Mouse (Mus musculus): ENCODE measurements at regions not wholly inside any gene's neighbourhood (a gene's known extent, or its start where the extent isn't known, plus 50 kb on each side); places are given as distances from the start of the nearest gene placed in this dataset.

DNA sequence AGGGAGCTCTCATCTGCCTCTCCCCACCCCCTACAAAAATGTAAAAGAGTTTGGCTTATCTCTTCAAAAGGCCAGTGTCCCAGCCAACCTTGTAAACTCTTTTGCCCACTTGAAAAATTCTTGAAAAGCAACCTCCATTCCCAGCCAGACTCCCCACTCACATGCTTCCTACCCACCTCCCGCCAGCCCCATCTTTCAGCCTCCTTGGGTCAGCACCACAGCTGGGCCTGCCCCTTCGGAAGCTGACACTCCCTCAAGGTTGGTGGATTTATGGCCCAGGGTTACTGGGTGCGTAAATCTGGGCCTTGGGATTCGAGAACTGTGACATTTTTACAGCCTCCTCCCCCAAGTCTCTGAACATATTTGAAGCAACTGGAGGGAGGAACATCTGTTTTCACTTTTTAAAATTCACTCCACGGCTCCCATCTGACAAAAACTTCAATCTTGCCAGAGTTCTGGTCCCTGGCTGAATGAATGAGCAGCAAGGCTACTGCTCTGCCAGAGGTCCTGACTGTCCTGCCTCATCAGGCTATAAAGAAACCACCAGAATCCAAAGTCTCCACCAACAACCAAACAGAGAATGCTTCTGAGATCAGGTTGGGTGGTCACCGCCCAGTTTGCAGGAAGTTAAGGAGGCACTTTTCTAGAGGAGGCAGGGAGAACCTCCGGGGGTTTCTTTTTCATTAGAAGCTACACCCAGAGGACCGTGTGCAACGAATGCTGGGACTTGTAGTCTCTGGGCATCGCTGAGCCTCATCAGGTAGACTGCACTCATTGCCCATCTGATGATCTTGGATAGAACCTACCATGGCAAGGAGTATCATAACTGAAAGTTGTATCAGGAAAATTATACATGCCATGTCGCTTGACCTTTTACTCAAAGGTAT lies 147.3 kb downstream of the Ly86 start:
- TF ChIP-seq POLR2A (IDR thresholded peaks at IDR 0.05; ENCODE audit: borderline replicate concordance, extremely low read depth, low read depth, low read length) (no peak), CTCF (IDR thresholded peaks at IDR 0.05; ENCODE audit: insufficient read depth, low read length) (no peak)

Data from lung, adult 2 months (tissue).